Mouse (Mus musculus): Measurements from ENCODE around the gene Mtcl1.

The Mtcl1 gene

GRCm38 (mm10) chr17:66362287-66363016, 87.1 kb downstream of the Mtcl1 start:
- DNase-seq (ENCODE audit: low spot score in 2 of 2) = no peak

- DNase-seq (ENCODE audit: low spot score in 2 of 2) = no peak
Measured at GRCm38 (mm10) chr17:66358026-66358978, 91.2 kb downstream of the Mtcl1 start.

GRCm38 (mm10) chr17:66357171-66358025, 92.2 kb downstream of the Mtcl1 start:
- no peak for DNase-seq (ENCODE audit: low spot score in 2 of 2)

DNA sequence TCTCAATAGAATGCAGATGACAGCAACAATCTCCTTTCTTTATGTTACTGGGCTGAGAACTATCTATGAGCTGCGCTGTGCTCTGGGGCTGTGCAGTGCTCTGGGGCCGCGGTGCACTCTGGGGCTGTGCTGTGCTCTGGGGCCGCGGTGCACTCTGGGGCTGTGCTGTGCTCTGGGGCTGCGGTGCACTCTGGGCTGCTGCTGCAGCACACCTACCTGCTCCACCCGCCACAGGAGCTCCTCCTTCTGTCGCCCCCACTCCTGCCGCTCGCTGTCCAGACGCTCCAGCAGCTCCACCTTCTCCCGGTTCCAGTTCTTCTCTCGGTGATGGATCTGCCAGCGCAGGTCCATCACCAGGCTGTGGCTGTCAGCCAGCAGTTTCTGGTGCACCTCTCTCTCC, 95.6 kb downstream of the Mtcl1 start:
- DNase-seq (ENCODE audit: low spot score in 2 of 2) = no peak

DNA sequence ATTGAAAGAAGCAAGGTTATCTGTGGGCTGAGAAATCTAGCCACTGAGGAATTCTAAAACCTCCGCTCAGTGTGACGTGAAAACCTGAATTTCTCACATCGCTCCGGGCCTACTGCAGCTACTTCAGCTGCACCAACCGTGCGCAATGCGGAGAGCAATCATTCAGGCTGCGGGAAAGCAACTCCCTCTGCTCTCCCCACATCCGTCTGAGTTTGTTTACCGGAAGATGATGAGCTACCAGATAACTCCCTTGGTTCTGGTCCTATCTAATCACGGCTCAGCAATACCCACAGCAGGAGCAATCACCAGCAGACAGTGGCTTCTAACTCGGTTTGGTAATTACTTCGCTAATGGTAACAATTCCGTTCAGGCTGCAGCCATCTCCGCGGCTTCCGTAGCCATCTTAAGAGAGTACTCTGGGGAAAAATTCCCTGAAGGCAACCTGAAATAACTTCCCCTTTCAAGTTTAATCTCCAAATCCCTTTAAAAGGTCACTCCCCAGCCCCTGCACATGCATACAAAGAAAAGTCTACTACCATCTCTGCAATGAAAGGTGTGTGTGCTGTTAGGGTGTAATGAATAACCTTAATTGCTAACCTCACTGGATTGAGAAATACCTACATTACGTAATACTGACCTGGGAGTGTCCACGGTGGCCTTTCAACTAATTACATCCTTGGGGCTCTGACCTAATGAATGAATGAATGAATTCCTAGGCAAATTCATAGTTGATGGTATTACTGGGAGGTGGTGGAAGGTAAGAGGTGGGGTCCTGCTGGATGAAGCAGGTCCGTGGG, 96.5 kb downstream of the Mtcl1 start:
- no peak for DNase-seq (ENCODE audit: low spot score in 2 of 2)

DNA sequence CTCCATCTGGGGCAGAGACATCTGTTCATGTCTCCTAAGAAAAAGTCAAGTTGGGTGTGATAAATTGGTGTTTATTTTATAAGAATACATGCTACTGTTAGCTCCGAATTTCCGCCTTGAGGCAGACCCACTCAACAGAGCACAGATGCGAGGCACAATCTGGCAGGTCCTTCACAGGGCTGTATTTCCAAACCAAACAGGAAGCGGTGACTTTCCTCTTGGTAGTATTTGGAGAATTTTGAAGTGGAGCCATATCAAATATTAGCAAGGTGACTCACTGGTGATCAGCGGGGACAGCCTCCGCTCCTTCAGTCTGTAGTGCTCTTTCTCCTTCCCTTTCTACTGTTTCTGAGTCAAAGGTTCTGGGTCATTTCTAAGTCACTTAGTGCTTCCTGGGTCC, 97.3 kb downstream of the Mtcl1 start:
- DNase-seq (ENCODE audit: low spot score in 2 of 2) = no peak

GRCm38 (mm10) chr17:66350689-66351088, 98.9 kb downstream of the Mtcl1 start:
- no peak for DNase-seq (ENCODE audit: low spot score in 2 of 2)

- no peak for DNase-seq (ENCODE audit: low spot score in 2 of 2)
Measured at GRCm38 (mm10) chr17:66350127-66350526, 99.4 kb downstream of the Mtcl1 start.

GRCm38 (mm10) chr17:66346378-66346777, 103.2 kb downstream of the Mtcl1 start:
- DNase-seq (ENCODE audit: low spot score in 2 of 2) = no peak

DNA sequence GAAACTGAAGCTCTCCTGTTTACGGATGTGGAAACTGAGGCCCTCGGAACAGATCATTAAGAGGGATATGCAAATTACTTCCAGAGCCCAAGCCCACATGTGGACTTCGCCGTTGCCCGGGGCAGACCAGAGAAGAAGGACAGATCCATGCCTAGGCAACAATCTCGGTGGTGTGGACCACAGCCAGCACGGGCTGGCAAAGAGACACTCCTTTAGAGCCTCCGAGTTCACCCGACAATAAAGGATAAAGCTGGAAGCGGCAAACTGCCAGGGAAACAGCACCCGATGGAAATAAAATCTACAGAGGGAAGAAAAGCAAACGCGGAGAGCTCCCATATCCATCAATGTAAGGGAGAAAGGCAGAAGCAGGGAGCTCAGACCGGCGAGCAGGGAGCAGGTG, 103.9 kb downstream of the Mtcl1 start:
- no peak for DNase-seq (ENCODE audit: low spot score in 2 of 2)

DNA sequence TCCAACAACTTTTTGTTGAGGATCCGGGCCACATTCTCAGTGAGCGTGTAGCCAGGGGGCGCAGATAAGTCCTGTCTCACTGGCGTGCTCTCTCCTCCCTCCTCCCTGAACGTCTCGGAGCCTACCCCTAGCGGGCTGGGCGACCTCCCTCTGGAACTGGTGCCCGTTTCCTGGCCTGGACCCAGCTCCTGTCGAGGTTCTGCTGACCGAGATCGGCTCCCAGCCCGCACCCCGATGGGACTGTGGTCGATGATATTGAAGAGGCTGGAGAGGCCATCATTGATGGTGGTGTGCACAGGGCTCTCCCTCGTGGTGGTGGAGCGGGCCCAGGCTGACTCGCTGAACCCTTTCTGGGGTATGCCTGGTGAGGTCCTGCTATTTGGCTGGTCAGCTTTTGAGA, 106.6 kb downstream of the Mtcl1 start:
- no peak for DNase-seq (ENCODE audit: low spot score in 2 of 2)

- DNase-seq (ENCODE audit: low spot score in 2 of 2) = no peak
Measured at GRCm38 (mm10) chr17:66341670-66342069, 107.9 kb downstream of the Mtcl1 start.

- no peak for DNase-seq (ENCODE audit: low spot score in 2 of 2)
Measured at GRCm38 (mm10) chr17:66340798-66341197, 108.8 kb downstream of the Mtcl1 start.

GRCm38 (mm10) chr17:66337929-66338328, 111.6 kb downstream of the Mtcl1 start:
- DNase-seq (ENCODE audit: low spot score in 2 of 2) = no peak

GRCm38 (mm10) chr17:66335568-66335967, 114.0 kb downstream of the Mtcl1 start:
- no peak for DNase-seq (ENCODE audit: low spot score in 2 of 2)

GRCm38 (mm10) chr17:66334894-66335293, 114.7 kb downstream of the Mtcl1 start:
- DNase-seq (ENCODE audit: low spot score in 2 of 2) = no peak

GRCm38 (mm10) chr17:66331207-66331606, 118.3 kb downstream of the Mtcl1 start:
- DNase-seq (ENCODE audit: low spot score in 2 of 2) = no peak

GRCm38 (mm10) chr17:66326552-66327045, 123.0 kb downstream of the Mtcl1 start:
- DNase-seq (ENCODE audit: low spot score in 2 of 2) = no peak

DNA sequence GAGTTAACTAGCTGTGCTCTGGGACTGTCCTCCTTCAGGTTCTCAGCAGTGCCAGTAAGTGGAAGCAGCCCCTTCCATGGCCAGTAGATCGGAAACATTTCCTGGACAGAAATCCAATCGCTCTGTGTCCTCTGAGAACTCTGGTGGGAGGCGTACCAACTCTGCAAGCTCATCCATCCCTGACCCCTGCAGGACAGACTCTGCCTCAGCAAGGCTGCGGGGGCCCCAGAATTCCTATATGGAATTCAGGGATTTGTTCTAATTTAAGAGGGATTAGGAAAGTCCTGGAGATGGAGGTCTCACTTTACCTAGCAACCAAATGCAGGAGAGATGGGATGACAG, 123.4 kb downstream of the Mtcl1 start:
- no peak for DNase-seq (ENCODE audit: low spot score in 2 of 2)

DNA sequence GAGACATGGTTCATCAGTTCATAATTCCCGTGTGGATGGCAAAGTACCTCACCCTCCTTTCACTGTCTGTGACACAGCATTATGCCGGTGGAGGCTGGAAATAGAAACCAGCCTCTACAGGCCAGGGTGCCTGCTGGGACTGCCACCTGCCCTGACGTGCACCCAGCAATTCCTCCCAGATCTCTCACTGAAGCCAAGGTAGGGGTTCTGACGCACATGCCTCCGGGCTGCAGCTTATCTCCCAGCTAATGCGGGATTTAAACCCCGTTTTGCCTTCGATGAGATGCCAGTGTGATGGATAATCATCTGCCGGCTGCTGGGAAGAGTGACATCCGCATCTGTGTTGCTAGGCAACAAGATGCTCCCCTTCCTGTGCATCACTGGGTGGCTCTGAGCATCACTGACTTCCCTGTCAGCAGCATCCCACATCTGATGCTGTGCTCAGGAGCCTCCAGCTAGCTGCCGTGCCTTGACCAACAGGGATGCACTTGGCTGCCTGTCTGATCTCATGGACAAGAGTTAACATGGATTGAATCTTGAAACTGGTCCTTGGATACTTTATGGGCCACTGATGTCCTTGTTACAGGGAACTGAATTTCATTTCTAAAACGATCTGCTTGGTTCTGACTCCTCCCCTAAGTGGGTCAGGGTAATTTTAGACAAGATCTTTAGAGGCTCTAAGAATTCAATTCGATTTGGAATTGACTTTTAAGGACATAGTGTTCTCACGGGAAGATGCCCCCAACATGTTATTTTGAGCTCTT, 123.9 kb downstream of the Mtcl1 start:
- DNase-seq (ENCODE audit: low spot score in 2 of 2) = no peak

Data from thymus, postnatal 10 days (tissue).